Mouse (Mus musculus) small intestine, adult 2 months (tissue): ENCODE data around the gene Eif3g.

Experiments used
- CTCF ChIP-seq: fragments of 200-500 bp; IDR thresholded peaks from 2 replicates; pipeline ENCODE4 v1.5.1; 2012; ENCODE audit warnings: low read depth, mild to moderate bottlenecking, control low read depth, inconsistent platforms, low read length, moderate library complexity, mixed read lengths; ENCODE audit not compliant: insufficient replicate concordance, insufficient read length; ENCODE audit errors: extremely low read depth
- POLR2A ChIP-seq: fragments of 200-500 bp; IDR thresholded peaks from 2 replicates; pipeline ENCODE4 v1.6.1; 2012; ENCODE audit warnings: low read depth, mild to moderate bottlenecking, control low read depth, inconsistent platforms, low read length, moderate library complexity

- no peak for TF ChIP-seq POLR2A
- no peak for TF ChIP-seq CTCF
Observed at GRCm38 (mm10) chr9:20892104-20892653, 6.2 kb downstream of the Eif3g start.
